Mouse (Mus musculus): Measurements from ENCODE around the gene Ano10.

DNA sequence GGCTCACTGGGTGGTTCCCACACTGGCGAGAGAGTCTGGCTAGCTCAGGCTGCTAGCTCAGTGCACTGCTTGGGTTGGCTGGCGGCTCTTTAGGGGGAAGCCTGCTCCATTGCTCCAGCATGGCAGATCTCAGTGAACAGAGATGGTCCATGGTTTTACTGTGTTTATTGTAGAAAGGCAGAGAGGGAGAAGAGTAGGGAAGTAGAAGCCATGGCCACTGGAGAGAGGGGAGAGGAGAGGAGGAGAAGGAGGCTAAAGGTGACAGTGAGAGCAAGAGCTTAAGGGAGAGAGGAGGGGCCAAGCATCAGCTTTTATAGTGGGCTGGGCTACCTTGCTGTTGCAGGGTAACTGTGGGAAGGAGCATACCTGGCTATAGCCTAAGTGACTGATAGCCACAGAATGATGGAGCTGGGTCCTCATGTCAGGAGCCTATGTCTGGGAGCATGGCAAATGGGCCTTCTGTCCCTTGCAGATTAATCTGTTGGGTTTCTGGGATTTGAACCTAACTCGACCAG, 166.9 kb downstream of the Ano10 start:
- TF ChIP-seq FLI1 (IDR thresholded peaks at IDR 0.05; ENCODE audit: low read length) (no peak), GATA1 (IDR thresholded peaks at IDR 0.05; ENCODE audit: borderline replicate concordance, low read length) (no peak)

Measured in megakaryocyte, embryonic 14.5 days (primary cell).